Mouse (Mus musculus) heart, postnatal 14 days (tissue): ENCODE results near the gene Mcidas. TPM values are rescaled to one million over a fixed set of nuclear protein-coding genes. Genes with fewer than 3 reads are reported as not detected.

Source experiments
- DNase-seq, 2 experiments: peaks; one replicate each; pipeline ENCODE4 v3.0.0; 2021 to 2022
- intact Hi-C: fragments of 180-260 bp; cut with DNase I; formaldehyde crosslinking; loops from one replicate; pipeline ENCODE4 v1.15.1; 2025
- long read RNA-seq, 2 experiments: library from polyadenylated mRNA; stranded (forward); transcript quantifications; one replicate each; pipeline ENCODE4 v2.0.0; 2021
- total RNA-seq, 2 experiments: library from RNA; stranded (reverse); gene quantifications; 2 replicates each; pipeline ENCODE4 v1.2.3; 2021

Mcidas gene
- total RNA-seq = not detected
- long read RNA-seq, experiment 1 = 0 reads
- long read RNA-seq, experiment 2 = 0 reads

DNA sequence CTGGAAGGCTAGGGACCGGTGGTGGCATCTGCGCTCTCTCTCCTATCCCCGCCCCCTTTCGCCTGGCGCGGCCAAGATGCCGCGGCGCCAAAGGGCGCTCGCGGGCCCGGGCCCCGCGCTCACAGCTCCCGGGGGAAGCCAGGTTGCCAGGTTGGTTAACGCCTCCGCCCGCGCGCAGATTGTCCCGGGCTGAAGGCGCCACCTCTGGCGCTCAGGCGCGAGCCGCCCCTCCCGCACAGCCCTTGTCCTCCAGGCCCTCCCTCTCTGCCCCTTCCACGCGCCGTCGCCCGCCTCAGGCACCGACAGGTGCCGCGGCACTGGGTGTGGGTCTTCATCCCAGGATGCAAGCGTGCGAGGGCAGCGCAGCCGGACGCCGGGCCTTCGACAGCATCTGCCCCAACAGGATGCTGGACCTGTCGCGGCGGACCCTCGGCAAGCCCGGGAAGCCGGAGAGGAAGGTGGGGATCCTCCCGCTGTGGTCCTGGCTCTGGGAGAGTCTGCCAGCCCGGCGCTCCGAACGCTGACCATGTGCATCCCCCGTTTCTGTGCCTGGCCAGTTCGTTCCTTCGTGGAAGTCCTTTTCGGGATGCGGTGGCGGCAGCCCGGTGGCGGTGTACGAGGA lies at the start of gene Mcidas:
Gene Mcidas (plus strand): TSS at position 315 of the 622 bp plus-strand sequence.
- DNase-seq = peak in 1 of 2 experiments; percentile 16
- intact Hi-C loops = no loop called here

DNA sequence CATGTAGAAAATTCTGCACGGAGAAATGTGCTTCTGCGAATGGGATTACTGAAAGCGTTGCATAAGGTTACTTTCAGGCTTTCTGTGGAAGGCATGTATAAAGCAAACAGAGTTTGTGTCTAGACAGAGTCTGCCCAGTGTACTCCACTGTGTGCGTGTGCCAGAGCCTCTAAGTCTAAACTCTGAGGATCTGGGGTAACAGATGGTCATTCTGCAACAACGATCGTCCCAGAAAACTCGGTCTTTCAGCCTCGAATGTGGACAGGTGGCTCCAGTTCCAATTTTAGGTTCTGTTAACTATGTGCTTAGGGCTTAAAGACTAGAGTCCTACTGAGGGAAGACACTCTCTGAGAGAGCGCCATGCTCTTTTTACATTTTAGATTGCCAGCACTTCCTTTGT lies 48.3 kb upstream of the Mcidas start:
- intact Hi-C loops = no loop called here
- no peak for DNase-seq

DNA sequence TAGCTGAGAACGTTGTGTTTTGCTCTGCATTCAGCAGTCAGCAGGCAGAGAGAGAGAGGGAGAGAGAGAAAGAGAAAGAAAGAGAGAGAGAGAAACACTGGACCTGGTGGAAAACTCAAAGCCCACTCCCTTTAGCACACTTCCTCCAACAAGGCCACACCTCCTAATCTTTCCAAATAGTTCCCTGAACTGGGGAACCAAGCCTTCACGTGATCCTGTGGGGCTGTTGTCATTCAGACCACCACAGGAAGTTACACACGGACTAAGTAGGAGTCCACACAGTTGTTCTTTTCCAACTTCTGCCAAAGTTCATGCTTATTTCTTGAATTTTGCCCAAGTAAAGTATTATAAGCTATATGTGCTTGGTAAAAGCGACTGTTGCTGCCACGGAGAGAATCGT lies 47.7 kb upstream of the Mcidas start:
- intact Hi-C loops = no loop called here
- DNase-seq = no peak

DNA sequence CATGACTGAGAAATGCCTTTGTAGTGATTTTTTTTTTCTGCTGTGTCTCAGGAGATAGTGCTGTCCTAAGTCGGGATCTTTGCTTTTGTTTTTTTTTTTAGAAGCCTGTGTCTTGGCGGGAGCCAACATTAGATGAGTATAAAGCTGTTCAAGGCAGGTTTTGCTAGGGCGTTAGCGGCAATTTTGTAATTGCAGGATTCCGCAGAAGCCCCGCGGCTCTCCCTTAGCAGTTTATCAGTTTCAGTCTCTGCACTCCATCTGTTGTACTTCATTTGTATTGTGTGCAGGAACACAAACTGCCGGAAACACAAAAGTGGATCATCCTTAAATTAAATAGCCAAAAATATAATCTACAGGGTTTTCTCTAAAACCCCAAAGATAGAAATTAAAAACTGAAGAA lies 39.6 kb upstream of the Mcidas start:
- no peak for DNase-seq
- intact Hi-C loops = no loop called here

GRCm38 (mm10) chr13:112963081-112963480 lies 30.6 kb upstream of the Mcidas start:
- intact Hi-C loops = no loop called here
- DNase-seq = no peak

GRCm38 (mm10) chr13:112964421-112964820 lies 29.2 kb upstream of the Mcidas start:
- intact Hi-C loops = no loop called here

DNA sequence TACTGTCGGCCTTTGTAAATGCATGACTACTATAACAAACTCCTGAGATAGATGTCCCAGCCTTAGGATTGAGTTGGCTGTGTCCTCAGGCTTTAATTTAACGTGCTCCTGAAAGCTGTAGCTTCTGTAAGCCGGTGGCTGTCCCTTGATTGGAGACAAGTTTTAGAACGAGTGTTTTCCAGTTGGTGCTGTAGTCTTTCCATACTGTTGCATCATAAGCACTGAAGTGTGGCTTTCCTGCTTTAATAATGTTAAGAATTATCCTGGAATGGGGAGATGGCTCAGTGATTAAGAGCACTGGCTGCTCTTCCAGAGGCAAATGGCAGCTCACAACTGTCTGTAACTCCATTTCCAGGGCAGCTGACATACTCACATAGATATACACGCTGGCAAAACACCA lies 26.4 kb upstream of the Mcidas start:
- intact Hi-C loops = no loop called here
- DNase-seq = no peak

More at GRCm38 (mm10) chr13:112964421-112964820, 29.2 kb upstream of the Mcidas start:
- DNase-seq = no peak

DNA sequence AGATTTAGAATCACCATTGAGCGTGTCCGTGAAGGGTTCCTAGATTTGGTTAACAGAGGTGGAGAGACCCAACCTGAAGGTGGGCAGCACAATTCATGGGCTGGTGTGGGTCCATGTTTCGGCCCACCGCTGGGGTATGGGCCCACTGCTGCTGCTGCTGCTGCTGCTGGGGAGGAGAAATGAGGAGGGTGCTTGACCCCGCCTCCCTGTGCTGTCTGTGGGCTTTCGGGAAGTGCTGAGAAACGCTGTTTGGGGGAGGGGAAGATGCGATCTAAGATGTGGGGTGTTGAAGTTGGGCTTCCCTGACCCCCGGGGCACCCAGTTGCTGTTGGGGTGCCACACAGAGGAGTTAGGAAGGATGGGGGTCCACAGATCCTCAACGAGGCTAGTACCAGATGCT lies 16.9 kb upstream of the Mcidas start:
- intact Hi-C loops = no loop called here
- no peak for DNase-seq

DNA sequence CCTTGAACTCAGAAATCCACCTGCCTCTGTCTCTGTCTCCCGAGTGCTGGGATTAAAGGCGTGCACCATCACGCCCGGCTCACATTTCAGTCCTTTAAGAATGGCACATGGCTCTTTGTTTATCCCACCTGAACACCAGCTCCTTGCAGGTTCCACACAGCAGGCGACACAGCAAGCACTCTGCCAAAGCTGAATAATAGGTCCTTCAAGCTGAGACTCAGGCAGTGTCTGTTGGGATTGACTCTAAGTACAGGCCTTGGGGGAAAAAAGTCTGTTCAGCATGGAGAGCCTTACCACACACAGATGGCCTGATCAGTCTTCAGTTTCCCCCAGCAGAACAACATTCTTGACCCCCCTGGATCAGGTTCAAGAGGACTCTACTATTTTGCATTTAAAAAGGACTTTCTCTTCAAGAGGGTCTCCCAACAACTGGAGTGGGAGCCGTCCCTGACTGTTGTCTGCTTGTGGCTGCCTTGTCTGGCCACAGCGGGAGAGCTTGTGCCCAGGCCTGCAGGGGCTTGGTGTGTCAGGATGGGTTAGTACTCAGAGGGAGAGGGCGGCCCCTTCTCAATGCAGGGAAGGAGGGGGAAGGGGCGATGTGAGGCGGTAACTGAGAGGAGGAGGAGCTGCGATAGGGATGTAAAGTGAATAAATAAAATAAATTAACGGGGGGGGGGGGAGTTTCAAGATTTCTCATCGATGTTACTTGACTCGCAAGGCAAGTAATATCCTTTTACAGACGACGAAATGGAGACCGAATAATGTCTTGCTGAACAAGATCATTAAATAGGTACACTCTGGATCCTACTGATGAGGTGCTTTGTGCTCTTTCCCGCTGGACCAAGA lies 7.8 kb upstream of the Mcidas start:
- no peak for DNase-seq
- intact Hi-C loops = loop anchor here (5.0 kb wide), 2 partner anchors 46 to 59 kb away; partner anchors contain the start of genes Dhx29 and Mtrex

DNA sequence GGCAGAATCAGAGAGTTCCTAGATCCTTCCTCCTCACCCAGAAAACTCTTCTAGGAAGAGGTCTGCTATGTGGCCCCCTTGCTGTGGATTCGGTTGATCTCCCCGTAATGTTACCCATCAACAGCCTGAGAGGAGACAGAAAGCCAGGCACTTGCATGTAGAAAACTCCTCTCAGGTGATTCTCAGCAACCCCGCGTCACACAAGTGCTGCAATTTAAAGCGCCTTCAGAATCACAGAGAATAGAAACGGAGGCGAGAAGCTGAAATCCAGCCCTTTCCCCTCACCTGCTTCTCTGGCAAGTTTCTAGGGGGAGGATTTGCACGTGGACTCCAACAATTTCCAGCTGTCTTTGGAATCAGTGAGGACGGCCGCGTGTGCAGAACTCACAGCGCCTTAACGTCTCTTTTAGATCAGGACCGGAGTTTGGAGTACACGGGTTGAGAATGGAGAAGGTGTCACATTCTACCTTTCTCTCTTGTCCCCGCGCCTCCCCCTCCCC lies 7.1 kb upstream of the Mcidas start:
- DNase-seq = no peak
- intact Hi-C loops = loop anchor here (5.0 kb wide), 2 partner anchors 46 to 59 kb away; partner anchors contain the start of genes Dhx29 and Mtrex

DNA sequence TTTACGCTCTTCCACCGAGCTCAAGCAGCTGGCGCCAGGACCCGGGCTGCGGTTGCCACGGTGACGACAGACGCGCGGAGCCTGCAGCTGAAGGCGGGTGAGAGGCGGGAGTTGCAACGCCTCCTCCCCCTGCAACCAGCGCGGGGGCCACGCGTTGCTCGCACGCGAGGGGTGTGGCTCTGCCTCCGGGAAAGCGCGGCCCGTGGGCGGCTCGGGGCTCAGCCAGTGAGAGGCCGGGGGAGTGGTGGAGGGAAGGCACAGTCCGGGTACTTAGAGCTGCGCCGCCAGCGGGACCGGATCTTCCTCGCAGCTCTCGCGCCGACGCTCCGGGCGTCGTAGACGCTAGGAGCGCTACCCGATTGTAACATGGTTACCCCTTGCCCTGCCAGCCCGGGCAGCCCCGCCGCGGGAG lies 6.1 kb upstream of the Mcidas start, which contains the start of gene Ccno:
Gene Ccno (plus strand): TSS at position 271 of the 412 bp plus-strand sequence.
- peak; percentile 91 to 93 for DNase-seq
- intact Hi-C loops = loop anchor here (5.0 kb wide), 2 partner anchors 45 to 60 kb away; partner anchors contain the start of genes Dhx29 and Mtrex

GRCm38 (mm10) chr13:112987991-112988390 lies 5.7 kb upstream of the Mcidas start:
- intact Hi-C loops = loop anchor here (5.0 kb wide), 2 partner anchors 44 to 61 kb away; partner anchors contain the start of genes Dhx29 and Mtrex
- no peak for DNase-seq

DNA sequence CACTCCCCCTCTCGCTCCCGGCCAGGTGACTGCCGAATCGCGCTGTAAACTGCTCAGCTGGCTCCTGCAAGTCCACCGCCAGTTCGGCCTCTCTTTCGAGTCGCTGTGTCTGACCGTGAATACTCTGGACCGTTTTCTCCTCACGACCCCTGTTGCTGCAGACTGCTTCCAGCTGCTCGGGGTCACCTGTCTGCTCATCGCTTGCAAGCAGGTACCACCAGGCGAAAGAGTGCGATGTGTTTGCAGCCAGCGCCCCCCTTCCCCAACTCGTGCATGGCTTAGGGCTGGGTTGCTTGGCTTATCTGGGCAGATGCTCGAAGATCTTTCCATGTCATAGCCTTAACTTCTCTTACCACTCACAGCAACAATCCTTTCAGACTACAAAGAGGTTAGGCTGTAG lies 4.8 kb upstream of the Mcidas start:
- intact Hi-C loops = loop anchor here (5.0 kb wide), 2 partner anchors 43 to 62 kb away; partner anchors contain the start of genes Dhx29 and Mtrex
- no peak for DNase-seq

DNA sequence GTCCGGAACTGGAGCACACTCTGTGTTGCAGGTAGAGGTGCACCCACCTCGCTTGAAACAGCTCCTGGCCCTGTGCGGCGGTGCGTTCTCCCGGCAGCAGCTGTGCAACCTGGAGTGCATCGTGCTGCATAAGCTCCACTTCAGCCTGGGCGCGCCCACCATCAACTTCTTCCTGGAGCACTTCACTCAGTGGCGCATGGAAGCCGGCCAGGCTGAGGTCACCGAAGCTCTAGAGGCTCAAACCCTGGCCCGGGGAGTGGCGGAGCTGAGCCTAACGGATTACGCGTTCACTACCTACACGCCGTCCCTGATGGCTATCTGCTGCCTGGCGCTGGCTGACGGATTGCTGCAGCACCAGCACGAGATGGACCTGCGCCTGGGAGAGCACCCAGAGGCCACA lies 4.1 kb upstream of the Mcidas start:
- DNase-seq = peak in 1 of 2 experiments; percentile 17
- intact Hi-C loops = loop anchor here (5.0 kb wide), 2 partner anchors 43 to 62 kb away; partner anchors contain the start of genes Dhx29 and Mtrex

- intact Hi-C loops = no loop called here
- no peak for DNase-seq
Measured at GRCm38 (mm10) chr13:112990346-112990745, 3.3 kb upstream of the Mcidas start.

GRCm38 (mm10) chr13:112994191-112994590 lies 546 bp downstream of the Mcidas start:
- peak; percentile 23 to 52 for DNase-seq
- intact Hi-C loops = no loop called here

DNA sequence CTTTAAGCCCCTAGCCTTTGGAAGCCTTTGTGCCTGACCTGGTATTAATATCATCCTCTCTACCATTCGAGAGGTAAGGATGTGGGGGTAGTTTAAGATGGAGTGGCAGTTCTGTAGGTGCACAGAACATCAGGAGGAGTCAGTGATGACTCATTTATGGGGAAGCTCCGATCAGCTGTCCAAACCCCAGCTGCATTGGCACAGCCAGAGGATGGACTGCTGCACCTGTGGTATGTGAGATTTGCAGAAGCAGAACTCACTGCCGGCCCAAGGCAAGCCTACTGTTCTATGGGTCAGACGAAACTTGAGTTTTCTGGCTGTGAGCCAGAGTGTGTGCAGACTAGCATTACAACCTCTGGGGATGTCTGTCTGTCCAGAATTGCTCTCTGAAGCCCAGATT lies 2.8 kb downstream of the Mcidas start:
- intact Hi-C loops = no loop called here
- DNase-seq = no peak

DNA sequence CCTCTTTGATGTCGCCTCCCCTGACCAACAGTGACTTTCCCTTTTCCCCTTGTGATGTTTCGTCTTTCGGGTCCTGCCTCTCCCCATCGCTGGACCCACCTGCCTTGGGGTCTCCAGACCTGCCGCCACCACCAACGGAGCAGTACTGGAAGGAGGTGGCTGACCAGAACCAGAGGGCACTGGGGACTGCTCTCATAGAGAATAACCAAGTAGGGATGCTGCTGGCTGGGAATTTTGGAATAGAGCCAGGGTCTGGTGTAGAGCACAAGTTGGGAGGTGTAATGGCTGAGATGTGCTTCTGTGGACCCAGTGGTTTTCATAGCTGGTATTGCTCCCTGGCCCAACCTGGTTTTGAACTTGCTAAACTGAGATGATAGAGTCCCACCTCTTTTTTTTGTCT lies 3.7 kb downstream of the Mcidas start:
- DNase-seq = no peak
- intact Hi-C loops = no loop called here

DNA sequence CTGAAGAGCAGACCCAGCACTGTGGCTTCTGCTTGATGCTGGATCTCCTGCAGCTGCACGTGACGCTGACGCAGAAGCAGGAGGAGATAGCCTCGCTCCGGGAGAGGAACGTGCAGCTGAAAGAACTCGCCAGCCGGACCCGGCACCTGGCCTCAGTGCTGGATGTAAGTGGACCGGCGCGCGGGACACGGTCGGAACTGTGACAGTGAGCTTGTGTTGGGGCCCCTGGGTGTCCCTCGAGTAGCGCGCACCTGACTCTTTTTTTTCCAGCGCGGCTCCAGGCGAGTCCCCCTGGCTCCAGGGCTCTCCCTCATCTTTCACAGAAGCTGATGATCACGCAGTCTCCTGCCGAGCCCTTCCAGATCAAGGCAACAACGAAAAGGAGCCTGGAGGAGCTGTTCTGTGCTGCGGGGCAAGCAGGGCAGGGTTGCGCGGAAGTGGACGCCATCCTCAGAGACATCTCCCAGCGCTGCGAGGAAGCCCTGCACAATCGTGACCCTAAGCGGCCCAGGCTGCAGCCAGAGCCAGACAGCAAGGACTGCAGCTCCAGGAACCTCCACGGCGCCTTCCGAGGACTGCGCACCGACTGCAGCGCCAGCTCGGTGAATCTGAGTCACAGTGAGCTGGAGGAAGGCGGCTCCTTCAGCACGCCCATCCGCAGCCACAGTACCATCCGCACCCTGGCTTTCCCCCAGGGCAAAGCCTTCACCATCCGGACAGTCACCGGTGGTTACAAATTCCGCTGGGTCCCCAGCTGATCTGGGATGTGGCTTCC lies 5.0 kb downstream of the Mcidas start:
- intact Hi-C loops = no loop called here
- no peak for DNase-seq

- DNase-seq = no peak
- intact Hi-C loops = no loop called here
Measured at GRCm38 (mm10) chr13:113000090-113000489, 6.4 kb downstream of the Mcidas start.
